Mouse (Mus musculus): ENCODE results near the gene Ift52. TPM values are rescaled to one million over a fixed set of nuclear protein-coding genes. Genes with fewer than 3 reads are reported as not detected.
A peak's percentile ranks its signal among the peaks of the same experiment; 100 is the strongest.

Gene Ift52
- polyA plus RNA-seq, 1 experiment from 2014 or later, result 35.6 TPM

GRCm38 (mm10) chr2:162987218-162987617 lies 29.9 kb upstream of the Ift52 start, which contains the start of gene Sgk2:
TSS of gene Sgk2 (plus strand) at chr2:162987330.
- H3K36me3 ChIP-seq, result no peaks in the 10 kb centered on the region
- no peak within 1 kb of the TSS for H3K9ac ChIP-seq
- 58% methylated on average over 8 of the region's 8 CpGs for whole genome bisulfite sequencing
- H3K4me2 ChIP-seq, result no peak within 1 kb of the TSS
- 0 out of 2 replicates have a peak, but pooled peaks cover 3% of the 10 kb centered on the region for H3K4me1 ChIP-seq (replicated peaks)
- ATAC-seq (ENCODE audit: low FRiP score, low read depth), result no peak
- H3K4me3 ChIP-seq, result no peak within 1 kb of the TSS
- no peaks in the 10 kb centered on the region for H3K9me3 ChIP-seq
- no peaks in the 10 kb centered on the region for H3K27me3 ChIP-seq
- H3K27ac ChIP-seq (replicated peaks), result no peak within 1 kb of the TSS

- Histone ChIP-seq H3K36me3 (no peaks in the 10 kb centered on the region), H3K27ac (replicated peaks) (no peak overlapping the region), H3K4me1 (replicated peaks) (0 out of 2 replicates have a peak, but pooled peaks cover 3% of the 10 kb centered on the region), H3K4me2 (no peak overlapping the region), H3K4me3 (no peak overlapping the region), H3K9ac (no peak overlapping the region), H3K9me3 (no peaks in the 10 kb centered on the region), H3K27me3 (no peaks in the 10 kb centered on the region)
- 92% methylated on average over 4 of the region's 4 CpGs for WGBS
- no peak for ATAC-seq (ENCODE audit: low FRiP score, low read depth)
Measured at GRCm38 (mm10) chr2:162988235-162988634, 28.9 kb upstream of the Ift52 start.

- Histone ChIP-seq H3K9ac (no peak overlapping the region), H3K36me3 (no peaks in the 10 kb centered on the region), H3K4me1 (replicated peaks) (no peaks in the 10 kb centered on the region), H3K4me3 (no peak overlapping the region), H3K4me2 (no peak overlapping the region), H3K27me3 (no peaks in the 10 kb centered on the region), H3K9me3 (no peaks in the 10 kb centered on the region), H3K27ac (replicated peaks) (no peak overlapping the region)
- 39% methylated on average over 6 of the region's 6 CpGs for WGBS
- no peak for ATAC-seq (ENCODE audit: low FRiP score, low read depth)
Measured at GRCm38 (mm10) chr2:162991394-162992083, 25.6 kb upstream of the Ift52 start.

GRCm38 (mm10) chr2:162992084-162992437 lies 25.1 kb upstream of the Ift52 start:
- Histone ChIP-seq H3K4me1 (replicated peaks) (no peaks in the 10 kb centered on the region), H3K4me2 (no peak overlapping the region), H3K4me3 (no peak overlapping the region), H3K9ac (no peak overlapping the region), H3K36me3 (no peaks in the 10 kb centered on the region), H3K9me3 (no peaks in the 10 kb centered on the region), H3K27ac (replicated peaks) (no peak overlapping the region), H3K27me3 (no peaks in the 10 kb centered on the region)
- ATAC-seq (ENCODE audit: low FRiP score, low read depth), result no peak

- H3K27ac ChIP-seq (replicated peaks), result no peak overlapping the region
- H3K9me3 ChIP-seq, result no peaks in the 10 kb centered on the region
- no peak for ATAC-seq (ENCODE audit: low FRiP score, low read depth)
- H3K4me2 ChIP-seq, result no peak overlapping the region
- 0 out of 2 replicates have a peak, but pooled peaks cover 3% of the 10 kb centered on the region for H3K4me1 ChIP-seq (replicated peaks)
- no peak overlapping the region for H3K4me3 ChIP-seq
- no peaks in the 10 kb centered on the region for H3K36me3 ChIP-seq
- H3K27me3 ChIP-seq, result no peaks in the 10 kb centered on the region
- H3K9ac ChIP-seq, result no peak overlapping the region
- 81% methylated on average over 9 of the region's 9 CpGs for WGBS
Measured at GRCm38 (mm10) chr2:162993881-162994616, 23.1 kb upstream of the Ift52 start.

GRCm38 (mm10) chr2:162998528-162999230 lies 18.5 kb upstream of the Ift52 start:
- H3K4me2 ChIP-seq, result peak overlapping the region; percentile 45
- H3K9me3 ChIP-seq, result no peaks in the 10 kb centered on the region
- no peaks in the 10 kb centered on the region for H3K36me3 ChIP-seq
- 0 out of 2 replicates have a peak overlapping the region, but pooled peaks have one; percentile 4 for H3K4me3 ChIP-seq
- H3K9ac ChIP-seq, result 0 out of 2 replicates have a peak overlapping the region, but pooled peaks have one; percentile 12
- peaks cover 4% of the 10 kb centered on the region; the same call in 1 of the 2 replicates for H3K27me3 ChIP-seq
- H3K4me1 ChIP-seq (replicated peaks), result 0 out of 2 replicates have a peak, but pooled peaks cover 3% of the 10 kb centered on the region
- WGBS, result 29% methylated on average over 18 of the region's 18 CpGs
- H3K27ac ChIP-seq (replicated peaks), result no peak overlapping the region
- ATAC-seq (ENCODE audit: low FRiP score, low read depth), result peak; percentile 54

- ATAC-seq (ENCODE audit: low FRiP score, low read depth), result no peak
- WGBS, result 27% methylated on average over 3 of the region's 3 CpGs
- H3K27ac ChIP-seq (replicated peaks), result no peak overlapping the region
- no peak overlapping the region for H3K9ac ChIP-seq
- no peaks in the 10 kb centered on the region for H3K9me3 ChIP-seq
- H3K4me1 ChIP-seq (replicated peaks), result 0 out of 2 replicates have a peak, but pooled peaks cover 3% of the 10 kb centered on the region
- peaks cover 4% of the 10 kb centered on the region; the same call in 1 of the 2 replicates for H3K27me3 ChIP-seq
- no peak overlapping the region for H3K4me3 ChIP-seq
- no peaks in the 10 kb centered on the region for H3K36me3 ChIP-seq
- no peak overlapping the region for H3K4me2 ChIP-seq
Measured at GRCm38 (mm10) chr2:162999744-163000143, 17.4 kb upstream of the Ift52 start.

- Histone ChIP-seq H3K4me2 (no peak overlapping the region), H3K9me3 (no peaks in the 10 kb centered on the region), H3K27me3 (peaks cover 4% of the 10 kb centered on the region; the same call in 1 of the 2 replicates), H3K9ac (no peak overlapping the region), H3K27ac (replicated peaks) (no peak overlapping the region), H3K4me1 (replicated peaks) (0 out of 2 replicates have a peak, but pooled peaks cover 3% of the 10 kb centered on the region), H3K4me3 (no peak overlapping the region), H3K36me3 (no peaks in the 10 kb centered on the region)
- whole genome bisulfite sequencing, result 97% methylated on average over 1 of the region's 1 CpGs
- ATAC-seq (ENCODE audit: low FRiP score, low read depth), result no peak
Measured at GRCm38 (mm10) chr2:163001071-163001470, 16.1 kb upstream of the Ift52 start.

- Histone ChIP-seq H3K9me3 (no peaks in the 10 kb centered on the region), H3K4me3 (no peak overlapping the region), H3K27me3 (peaks cover 4% of the 10 kb centered on the region; the same call in 1 of the 2 replicates), H3K4me2 (no peak overlapping the region), H3K36me3 (no peaks in the 10 kb centered on the region), H3K4me1 (replicated peaks) (no peaks in the 10 kb centered on the region), H3K27ac (replicated peaks) (no peak overlapping the region), H3K9ac (no peak overlapping the region)
- 81% methylated on average over 4 of the region's 4 CpGs for WGBS
- no peak for ATAC-seq (ENCODE audit: low FRiP score, low read depth)
Measured at GRCm38 (mm10) chr2:163007299-163007698, 9.9 kb upstream of the Ift52 start.

- Histone ChIP-seq H3K4me3 (no peak overlapping the region), H3K4me2 (no peak overlapping the region), H3K36me3 (peaks cover 89% of the 10 kb centered on the region), H3K9ac (no peak overlapping the region), H3K27me3 (no peaks in the 10 kb centered on the region), H3K27ac (replicated peaks) (no peak overlapping the region), H3K9me3 (no peaks in the 10 kb centered on the region), H3K4me1 (replicated peaks) (no peaks in the 10 kb centered on the region)
- no peak for ATAC-seq (ENCODE audit: low FRiP score, low read depth)
- WGBS, result 94% methylated on average over 5 of the region's 5 CpGs
Measured at GRCm38 (mm10) chr2:163031289-163031688, 14.1 kb downstream of the Ift52 start.

- no peak for ATAC-seq (ENCODE audit: low FRiP score, low read depth)
- no peak overlapping the region for H3K4me2 ChIP-seq
- peaks cover 89% of the 10 kb centered on the region for H3K36me3 ChIP-seq
- 80% methylated on average over 2 of the region's 2 CpGs for WGBS
- no peaks in the 10 kb centered on the region for H3K9me3 ChIP-seq
- no peaks in the 10 kb centered on the region for H3K27me3 ChIP-seq
- H3K9ac ChIP-seq, result no peak overlapping the region
- no peak overlapping the region for H3K27ac ChIP-seq (replicated peaks)
- no peaks in the 10 kb centered on the region for H3K4me1 ChIP-seq (replicated peaks)
- no peak overlapping the region for H3K4me3 ChIP-seq
Measured at GRCm38 (mm10) chr2:163031757-163032156, 14.6 kb downstream of the Ift52 start.

GRCm38 (mm10) chr2:163032622-163033021 lies 15.5 kb downstream of the Ift52 start:
- H3K9me3 ChIP-seq, result no peaks in the 10 kb centered on the region
- no peaks in the 10 kb centered on the region for H3K4me1 ChIP-seq (replicated peaks)
- 62% methylated on average over 4 of the region's 4 CpGs for WGBS
- H3K4me2 ChIP-seq, result no peak overlapping the region
- H3K9ac ChIP-seq, result no peak overlapping the region
- no peak for ATAC-seq (ENCODE audit: low FRiP score, low read depth)
- H3K4me3 ChIP-seq, result no peak overlapping the region
- H3K36me3 ChIP-seq, result peaks cover 90% of the 10 kb centered on the region
- no peak overlapping the region for H3K27ac ChIP-seq (replicated peaks)
- no peaks in the 10 kb centered on the region for H3K27me3 ChIP-seq

All from hindbrain, embryonic 15.5 days (tissue).